Mouse (Mus musculus) kidney, embryonic 15.5 days (tissue): ENCODE measurements at regions not wholly inside any gene's neighbourhood (a gene's known extent, or its start where the extent isn't known, plus 50 kb on each side); places are given as distances from the start of the nearest gene placed in this dataset.

Experiments used
- ATAC-seq: fragments of 200-750 bp; cut with Nextera tagmentation; replicated peaks from 2 replicates; pipeline ENCODE4 v1.8.0; 2017; ENCODE audit warnings: moderate TSS enrichment; ENCODE audit not compliant: low FRiP score
- H3K27ac ChIP-seq: fragments of 300-500 bp; sonication (generic); 2 replicates; pipeline ENCODE4 v1.5.1; 2015; ENCODE audit warnings: mild to moderate bottlenecking, inconsistent platforms
- H3K27me3 ChIP-seq: fragments of 300-500 bp; sonication (generic); 2 replicates; pipeline ENCODE4 v1.6.1; 2015; ENCODE audit warnings: inconsistent platforms
- H3K36me3 ChIP-seq: fragments of 300-500 bp; sonication (generic); 2 replicates; pipeline ENCODE4 v1.6.1; 2015; ENCODE audit warnings: inconsistent platforms
- H3K4me1 ChIP-seq: fragments of 300-500 bp; sonication (generic); 2 replicates; pipeline ENCODE4 v1.6.1; 2015; ENCODE audit warnings: inconsistent platforms
- H3K4me2 ChIP-seq: fragments of 300-500 bp; sonication (generic); 2 replicates; pipeline ENCODE4 v1.6.1; 2015; ENCODE audit warnings: moderate library complexity, mild to moderate bottlenecking, inconsistent platforms
- H3K4me3 ChIP-seq: fragments of 300-500 bp; sonication (generic); replicated peaks from 2 replicates; pipeline ENCODE4 v1.5.1; 2015; ENCODE audit warnings: mild to moderate bottlenecking, inconsistent platforms
- H3K9ac ChIP-seq: fragments of 300-500 bp; sonication (generic); 2 replicates; pipeline ENCODE4 v1.6.1; 2015; ENCODE audit warnings: mild to moderate bottlenecking, inconsistent platforms
- H3K9me3 ChIP-seq: fragments of 300-500 bp; sonication (generic); replicated peaks from 2 replicates; pipeline ENCODE4 v1.6.1; 2016; ENCODE audit warnings: inconsistent platforms
- WGBS: fragments of 180-500 bp; shearing (Covaris S2); methylation state at CpG from one replicate; pipeline ENCODE4 v1.1.7; 2015; ENCODE audit warnings: mixed read lengths; 5-methylcytosine and 5-hydroxymethylcytosine counted together

- H3K27me3 ChIP-seq, result no peaks in the 10 kb centered on the region
- 70% methylated on average over 19 of the region's 19 CpGs for WGBS
Observed at GRCm38 (mm10) chr15:87200282-87201048, 343.6 kb upstream of the Fam19a5 start.

GRCm38 (mm10) chr15:87201055-87201454, 343.0 kb upstream of the Fam19a5 start:
- Histone ChIP-seq H3K36me3 (no peaks in the 10 kb centered on the region), H3K4me2 (no peak overlapping the region), H3K4me1 (no peaks in the 10 kb centered on the region), H3K27me3 (no peaks in the 10 kb centered on the region), H3K27ac (no peak overlapping the region), H3K9ac (no peak overlapping the region), H3K9me3 (no peaks in the 10 kb centered on the region), H3K4me3 (no peak overlapping the region)
- no peak for ATAC-seq
- 71% methylated on average over 7 of the region's 7 CpGs for WGBS

More at GRCm38 (mm10) chr15:87200282-87201048, 343.6 kb upstream of the Fam19a5 start:
- Histone ChIP-seq H3K4me1 (no peaks in the 10 kb centered on the region), H3K4me2 (no peak overlapping the region), H3K4me3 (no peak overlapping the region), H3K36me3 (no peaks in the 10 kb centered on the region), H3K27ac (no peak overlapping the region), H3K9ac (no peak overlapping the region), H3K9me3 (no peaks in the 10 kb centered on the region)
- ATAC-seq, result no peak

GRCm38 (mm10) chr15:87229951-87230350, 314.1 kb upstream of the Fam19a5 start:
- Histone ChIP-seq H3K27ac (no peak overlapping the region), H3K4me1 (no peaks in the 10 kb centered on the region), H3K9me3 (no peaks in the 10 kb centered on the region), H3K9ac (no peak overlapping the region), H3K4me3 (no peak overlapping the region), H3K4me2 (no peak overlapping the region), H3K36me3 (no peaks in the 10 kb centered on the region), H3K27me3 (no peaks in the 10 kb centered on the region)
- WGBS, result 68% methylated on average over 3 of the region's 3 CpGs
- ATAC-seq, result no peak

GRCm38 (mm10) chr15:87236096-87236495, 308.0 kb upstream of the Fam19a5 start:
- WGBS, result 82% methylated on average over 3 of the region's 3 CpGs
- no peak overlapping the region for H3K9ac ChIP-seq
- H3K4me2 ChIP-seq, result no peak overlapping the region
- no peak for ATAC-seq
- H3K36me3 ChIP-seq, result no peaks in the 10 kb centered on the region
- no peak overlapping the region for H3K4me3 ChIP-seq
- H3K27me3 ChIP-seq, result no peaks in the 10 kb centered on the region
- no peaks in the 10 kb centered on the region for H3K4me1 ChIP-seq
- H3K9me3 ChIP-seq, result no peaks in the 10 kb centered on the region
- H3K27ac ChIP-seq, result no peak overlapping the region

- no peak overlapping the region for H3K4me2 ChIP-seq
- no peak overlapping the region for H3K27ac ChIP-seq
- no peak for ATAC-seq
- H3K4me3 ChIP-seq, result no peak overlapping the region
- no peaks in the 10 kb centered on the region for H3K4me1 ChIP-seq
- no peaks in the 10 kb centered on the region for H3K36me3 ChIP-seq
- H3K9me3 ChIP-seq, result no peaks in the 10 kb centered on the region
- H3K9ac ChIP-seq, result no peak overlapping the region
- no peaks in the 10 kb centered on the region for H3K27me3 ChIP-seq
- WGBS, result 93% methylated on average over 11 of the region's 11 CpGs
Observed at GRCm38 (mm10) chr15:87239057-87239456, 305.0 kb upstream of the Fam19a5 start.

GRCm38 (mm10) chr15:87261497-87261896, 282.6 kb upstream of the Fam19a5 start:
- Histone ChIP-seq H3K9me3 (no peaks in the 10 kb centered on the region), H3K36me3 (no peaks in the 10 kb centered on the region), H3K4me3 (no peak overlapping the region), H3K9ac (no peak overlapping the region), H3K27ac (no peak overlapping the region), H3K4me2 (no peak overlapping the region), H3K4me1 (no peaks in the 10 kb centered on the region), H3K27me3 (no peaks in the 10 kb centered on the region)
- no peak for ATAC-seq
- 74% methylated on average over 6 of the region's 6 CpGs for WGBS

GRCm38 (mm10) chr15:87264906-87265305, 279.2 kb upstream of the Fam19a5 start:
- ATAC-seq, result no peak
- Histone ChIP-seq H3K4me3 (no peak overlapping the region), H3K27me3 (no peaks in the 10 kb centered on the region), H3K27ac (no peak overlapping the region), H3K4me2 (no peak overlapping the region), H3K9me3 (no peaks in the 10 kb centered on the region), H3K9ac (no peak overlapping the region), H3K4me1 (no peaks in the 10 kb centered on the region), H3K36me3 (no peaks in the 10 kb centered on the region)

- Histone ChIP-seq H3K27ac (peak overlapping the region; percentile 72), H3K4me1 (peaks cover 9% of the 10 kb centered on the region; the same call in 1 of the 2 replicates), H3K4me3 (no peak overlapping the region), H3K4me2 (no peak overlapping the region), H3K27me3 (no peaks in the 10 kb centered on the region), H3K36me3 (no peaks in the 10 kb centered on the region), H3K9me3 (no peaks in the 10 kb centered on the region; the same call in 1 of the 2 replicates), H3K9ac (no peak overlapping the region)
- WGBS, result 34% methylated on average over 7 of the region's 7 CpGs
- ATAC-seq, result peak; percentile 78
Observed at GRCm38 (mm10) chr15:87290987-87291529, 253.0 kb upstream of the Fam19a5 start.

- H3K27me3 ChIP-seq, result no peaks in the 10 kb centered on the region
- no peak overlapping the region for H3K9ac ChIP-seq
- peaks cover under 1% of the 10 kb centered on the region for H3K4me1 ChIP-seq
- no peak overlapping the region for H3K27ac ChIP-seq
- no peak overlapping the region for H3K4me3 ChIP-seq
- no peaks in the 10 kb centered on the region for H3K9me3 ChIP-seq
- no peak overlapping the region for H3K4me2 ChIP-seq
- no peaks in the 10 kb centered on the region for H3K36me3 ChIP-seq
- no peak for ATAC-seq
Observed at GRCm38 (mm10) chr15:87319896-87320295, 224.2 kb upstream of the Fam19a5 start.

- Histone ChIP-seq H3K9ac (no peak overlapping the region), H3K27me3 (no peaks in the 10 kb centered on the region), H3K36me3 (no peaks in the 10 kb centered on the region), H3K4me3 (no peak overlapping the region), H3K4me1 (peaks cover 4% of the 10 kb centered on the region), H3K4me2 (no peak overlapping the region), H3K27ac (no peak overlapping the region), H3K9me3 (no peaks in the 10 kb centered on the region)
- 69% methylated on average over 12 of the region's 12 CpGs for WGBS
- ATAC-seq, result no peak
Observed at GRCm38 (mm10) chr15:87321067-87321985, 222.8 kb upstream of the Fam19a5 start.

GRCm38 (mm10) chr15:87325389-87325788, 218.7 kb upstream of the Fam19a5 start:
- no peak for ATAC-seq
- no peaks in the 10 kb centered on the region for H3K36me3 ChIP-seq
- 78% methylated on average over 5 of the region's 5 CpGs for WGBS
- no peak overlapping the region for H3K4me3 ChIP-seq
- H3K4me2 ChIP-seq, result no peak overlapping the region
- H3K9me3 ChIP-seq, result no peaks in the 10 kb centered on the region
- no peaks in the 10 kb centered on the region for H3K27me3 ChIP-seq
- H3K4me1 ChIP-seq, result peaks cover 4% of the 10 kb centered on the region
- H3K9ac ChIP-seq, result no peak overlapping the region
- no peak overlapping the region for H3K27ac ChIP-seq

GRCm38 (mm10) chr15:87326281-87326680, 217.8 kb upstream of the Fam19a5 start:
- H3K36me3 ChIP-seq, result no peaks in the 10 kb centered on the region
- no peak overlapping the region for H3K9ac ChIP-seq
- H3K27me3 ChIP-seq, result no peaks in the 10 kb centered on the region
- no peak overlapping the region for H3K27ac ChIP-seq
- WGBS, result 44% methylated on average over 6 of the region's 6 CpGs
- peaks cover 4% of the 10 kb centered on the region for H3K4me1 ChIP-seq
- no peaks in the 10 kb centered on the region for H3K9me3 ChIP-seq
- H3K4me2 ChIP-seq, result no peak overlapping the region
- H3K4me3 ChIP-seq, result no peak overlapping the region
- no peak for ATAC-seq
